Mouse (Mus musculus) erythroid progenitor cell, adult 5-6 weeks (primary cell): Measurements from ENCODE around the gene Samhd1. TPM values are rescaled to one million over a fixed set of nuclear protein-coding genes. Genes with fewer than 3 reads are reported as not detected.

Experiments used
- ATAC-seq: replicated peaks from 2 replicates; pipeline ENCODE4 v1.8.0; 2016; ENCODE audit warnings: moderate number of reproducible peaks, mild to moderate bottlenecking, moderate TSS enrichment, inconsistent platforms; ENCODE audit not compliant: poor library complexity, low FRiP score, severe bottlenecking
- total RNA-seq, 2 experiments: library from RNA; stranded (forward) in 1 of 2; stranded (reverse) in 1 of 2; fragments of 150-400 nt in 1 of 2; fragments of 186-747, 209-891 nt in 1 of 2; gene quantifications; 2 replicates each; pipeline versions ENCODE4 v1.2.3 to v1.2.4; 2015 to 2017; ENCODE audit warnings: low replicate concordance in 2 of 2

Samhd1 gene
- total RNA-seq, 2 experiments from 2014 or later: 57.0 to 112 TPM

DNA sequence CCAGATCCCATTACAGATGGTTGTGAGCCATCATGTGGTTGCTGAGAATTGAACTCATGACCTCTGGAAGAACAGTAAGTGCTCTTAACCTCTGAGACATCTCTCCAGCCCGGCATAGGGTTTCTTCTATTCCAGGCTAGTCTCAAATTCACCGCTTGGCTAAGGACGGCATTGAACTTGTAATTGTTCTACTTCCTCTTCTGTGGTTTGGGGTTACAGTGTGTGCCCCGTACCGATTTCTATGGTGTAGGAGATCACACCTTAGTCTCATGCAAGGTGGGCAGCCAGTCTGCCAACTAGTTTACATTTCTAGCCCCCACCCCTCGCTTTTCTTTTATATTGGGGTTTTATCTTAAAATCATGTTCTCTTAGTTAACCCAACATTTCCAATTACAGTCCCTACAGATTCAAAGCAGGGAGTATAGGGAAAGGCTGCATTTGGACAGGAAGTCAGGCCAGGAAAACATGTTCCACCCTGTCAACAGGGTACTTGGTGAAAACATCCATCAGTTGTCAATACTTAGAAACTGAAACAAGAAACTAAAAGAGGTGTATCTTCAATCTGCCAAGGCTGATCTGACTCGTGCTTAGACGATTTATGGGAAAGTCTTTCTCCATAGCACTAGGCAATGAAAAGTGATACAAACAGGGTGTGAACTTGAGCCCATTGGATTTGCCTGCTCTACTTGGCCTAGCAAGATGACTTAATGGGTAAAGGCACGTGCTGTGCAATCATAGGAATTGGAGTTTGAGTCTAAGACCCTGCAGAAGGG, 3.1 kb upstream of the Samhd1 start:
- no peak for ATAC-seq

- no peak for ATAC-seq
Observed at GRCm38 (mm10) chr2:157136646-157137045, 1.6 kb upstream of the Samhd1 start.

DNA sequence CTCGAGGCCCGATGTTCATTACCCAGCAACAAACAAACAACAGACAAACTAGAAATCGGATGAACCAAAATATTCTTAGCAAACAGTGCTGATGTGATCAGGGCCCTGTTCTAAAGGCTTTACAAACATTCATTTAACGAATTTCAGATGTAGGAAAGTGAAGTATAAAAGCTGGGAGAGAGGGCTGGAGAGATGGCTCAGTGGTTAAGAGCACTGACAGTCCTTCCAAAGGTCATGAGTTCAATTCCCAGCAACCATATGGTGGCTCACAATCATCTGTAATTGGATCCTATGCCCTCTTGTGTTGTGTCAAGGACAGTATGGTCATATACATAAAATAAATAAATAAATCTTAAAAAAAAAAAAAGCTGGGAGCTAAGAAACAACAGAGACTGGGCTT, 1.1 kb upstream of the Samhd1 start:
- ATAC-seq: no peak

DNA sequence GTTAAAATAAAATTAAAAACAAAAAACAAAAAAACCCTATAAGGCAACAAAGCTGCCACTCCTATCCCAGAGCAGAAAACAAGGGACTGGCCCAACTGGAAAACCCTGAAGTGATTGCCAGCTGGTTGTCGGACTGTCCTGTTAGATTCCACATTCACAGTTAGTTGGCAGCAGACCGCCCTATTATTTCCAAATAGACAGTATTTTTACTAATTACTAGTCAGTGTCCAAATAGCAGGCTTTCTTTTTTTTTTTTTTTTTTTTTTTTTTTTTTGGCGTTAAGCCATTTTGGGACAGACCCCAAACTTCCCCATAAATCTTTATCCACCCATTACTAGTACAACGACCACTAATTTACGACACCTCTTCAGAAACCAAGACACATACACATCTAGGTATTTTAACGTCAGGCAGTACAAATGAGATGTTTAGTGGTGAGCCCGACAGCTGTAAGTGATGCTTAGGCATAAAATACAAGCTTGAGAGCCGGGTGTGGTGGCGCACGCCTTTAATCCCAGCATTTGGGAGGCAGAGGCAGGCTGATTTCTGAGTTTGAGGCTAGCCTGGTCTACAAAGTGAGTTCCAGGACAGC, 560 bp upstream of the Samhd1 start:
- no peak for ATAC-seq

- peak; percentile 46 for ATAC-seq
Observed at GRCm38 (mm10) chr2:157134479-157134931, 560 bp downstream of the Samhd1 start.

DNA sequence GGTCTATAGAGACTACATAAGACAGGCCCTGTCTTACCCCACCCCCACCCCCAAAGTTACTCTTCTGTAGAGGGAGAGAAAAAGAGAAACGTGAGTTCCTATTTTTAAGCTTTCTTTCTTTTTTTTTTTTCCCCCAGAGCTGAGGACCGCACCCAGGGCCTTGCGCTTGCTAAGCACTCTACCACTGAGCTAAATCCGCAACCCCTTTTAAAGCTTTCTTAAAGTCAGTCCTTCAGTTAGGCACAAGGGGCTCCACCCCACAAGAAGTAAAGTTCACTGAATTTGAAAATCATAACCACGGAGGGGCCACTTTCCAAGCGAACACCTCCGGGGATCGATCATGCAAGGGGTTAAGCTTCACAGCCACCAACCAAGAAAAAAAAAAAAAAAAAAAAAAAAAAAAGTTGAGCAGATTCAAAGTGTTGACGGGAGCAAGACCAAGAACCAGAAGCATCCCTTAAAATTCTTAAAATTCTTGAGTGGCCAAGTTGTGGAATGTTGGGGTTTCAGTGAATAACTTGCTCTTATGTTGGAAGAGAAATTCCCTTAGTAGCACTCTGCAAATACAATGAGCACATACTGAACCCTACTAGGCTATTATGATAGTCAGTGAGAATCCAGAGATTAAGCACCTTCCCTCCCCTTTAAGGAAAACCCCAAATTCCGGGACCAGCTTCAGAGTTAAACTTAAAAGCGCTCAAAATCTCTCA, 1.1 kb downstream of the Samhd1 start:
- peak; percentile 7 for ATAC-seq

DNA sequence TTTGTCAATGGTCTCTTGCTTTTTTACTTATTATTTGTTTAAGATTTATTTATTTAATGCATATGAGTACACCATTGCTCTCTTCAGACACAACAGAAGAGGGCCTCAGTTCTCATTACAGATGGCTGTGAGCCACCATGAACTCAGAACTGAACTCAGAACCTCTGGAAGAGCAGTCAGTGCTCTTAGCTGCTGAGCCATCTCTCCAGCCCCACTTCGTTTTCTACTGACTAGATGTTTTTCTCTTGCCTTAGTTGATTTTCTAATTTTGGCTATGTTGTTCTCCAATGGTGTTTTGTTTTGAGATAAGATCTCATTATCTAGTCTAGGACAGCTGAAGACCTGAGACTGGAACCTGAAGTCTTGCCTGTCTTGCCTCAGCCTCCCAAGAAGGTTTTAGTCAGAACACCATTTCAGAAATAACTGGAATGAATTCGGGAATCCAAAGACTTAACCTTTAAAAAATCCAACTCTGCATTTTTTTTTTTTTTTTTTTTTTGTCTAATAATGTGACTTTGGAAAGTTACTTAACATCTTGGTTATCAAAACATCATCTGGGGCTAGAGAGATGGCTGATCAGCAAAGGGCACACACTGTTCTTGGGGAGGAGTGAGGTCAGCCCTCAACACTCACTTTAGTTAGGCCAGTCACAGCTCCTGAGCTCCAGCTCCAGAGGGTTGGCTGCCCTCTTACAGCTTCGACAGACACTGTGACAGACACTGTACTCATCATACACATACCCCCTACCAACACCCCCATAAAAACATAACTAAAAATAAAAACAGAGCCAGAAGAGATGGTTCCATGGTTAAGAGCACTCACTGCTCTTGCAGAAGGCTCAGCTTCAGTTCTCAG, 2.2 kb downstream of the Samhd1 start:
- ATAC-seq: no peak

DNA sequence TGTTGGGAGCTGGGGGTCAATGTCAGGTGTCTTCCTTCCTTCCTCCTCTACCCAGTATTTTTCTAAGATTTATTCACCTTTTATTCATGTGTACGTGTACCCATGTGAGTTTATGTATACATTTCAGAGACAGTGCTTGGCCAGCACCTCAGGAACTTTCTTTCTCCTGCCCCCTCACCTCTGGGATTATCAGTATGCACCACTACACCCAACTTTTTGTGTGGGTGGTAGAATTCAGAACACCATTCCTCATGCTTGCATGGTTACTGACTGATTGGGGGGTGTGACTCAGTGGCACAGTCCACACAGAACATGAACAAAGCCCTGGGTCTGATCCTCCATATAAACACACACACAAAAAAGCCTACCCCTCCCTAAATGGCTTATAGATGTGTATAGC, 3.0 kb downstream of the Samhd1 start:
- no peak for ATAC-seq

- ATAC-seq: no peak
Observed at GRCm38 (mm10) chr2:157130813-157131514, 4.1 kb downstream of the Samhd1 start.

GRCm38 (mm10) chr2:157129601-157130164, 5.4 kb downstream of the Samhd1 start:
- 0 out of 2 replicates have a peak, but pooled peaks have one; percentile 10 for ATAC-seq

- ATAC-seq: no peak
Observed at GRCm38 (mm10) chr2:157129096-157129495, 6.0 kb downstream of the Samhd1 start.

DNA sequence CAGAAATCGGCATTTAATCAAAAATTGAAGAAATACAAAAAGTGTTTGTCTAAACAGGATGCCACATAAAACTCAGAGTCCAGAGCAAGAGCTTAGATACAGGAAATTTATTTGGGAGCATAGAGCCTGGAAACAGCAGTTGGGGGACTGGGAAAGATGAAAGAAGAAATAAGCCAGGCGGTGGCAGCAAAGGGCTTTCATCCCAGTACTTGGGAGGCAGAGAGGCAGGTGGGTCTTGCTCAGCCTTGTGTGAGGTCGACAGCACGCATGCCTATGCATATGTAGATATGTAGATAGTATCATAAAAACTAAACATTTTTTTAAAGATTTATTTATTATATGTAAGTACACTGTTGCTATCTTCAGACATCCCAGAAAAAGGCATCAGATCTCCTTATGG, 7.0 kb downstream of the Samhd1 start:
- no peak for ATAC-seq

DNA sequence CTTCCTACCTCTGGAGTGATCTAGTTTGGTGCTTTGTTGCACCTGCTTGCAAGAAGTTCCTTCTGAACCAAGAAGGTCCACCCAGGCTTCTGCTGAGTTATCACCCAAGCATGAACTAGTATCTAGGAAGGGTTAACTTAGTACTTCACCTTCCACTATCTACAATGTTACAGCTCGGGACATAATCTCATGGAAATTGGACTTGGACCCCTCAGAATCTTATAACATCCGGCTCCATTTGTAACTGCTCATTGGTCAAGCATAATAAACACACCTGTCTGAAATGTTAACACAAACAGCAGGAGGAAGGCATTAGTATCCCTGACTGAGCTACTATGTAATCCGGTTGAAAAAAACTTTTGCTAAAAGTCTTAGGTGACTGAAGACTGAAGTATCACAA, 7.7 kb downstream of the Samhd1 start:
- ATAC-seq: no peak

DNA sequence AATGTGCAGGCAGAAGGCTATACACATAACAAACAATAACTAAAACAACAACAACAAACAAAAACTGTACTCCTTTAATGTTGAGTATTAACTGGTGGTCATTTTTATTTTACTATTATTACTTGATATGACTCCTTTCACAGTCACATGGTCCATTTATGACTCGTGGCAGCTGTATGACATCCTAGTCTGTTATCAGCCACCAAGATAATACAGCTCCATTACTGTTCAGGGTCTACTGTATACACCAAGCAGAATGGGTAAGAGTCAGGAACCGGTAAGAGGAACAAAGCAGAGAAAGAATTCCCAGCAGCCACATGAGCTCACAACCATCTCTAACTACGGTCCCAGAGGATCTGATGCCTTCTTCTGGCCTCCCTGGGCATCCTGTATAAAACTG, 9.8 kb downstream of the Samhd1 start:
- no peak for ATAC-seq

DNA sequence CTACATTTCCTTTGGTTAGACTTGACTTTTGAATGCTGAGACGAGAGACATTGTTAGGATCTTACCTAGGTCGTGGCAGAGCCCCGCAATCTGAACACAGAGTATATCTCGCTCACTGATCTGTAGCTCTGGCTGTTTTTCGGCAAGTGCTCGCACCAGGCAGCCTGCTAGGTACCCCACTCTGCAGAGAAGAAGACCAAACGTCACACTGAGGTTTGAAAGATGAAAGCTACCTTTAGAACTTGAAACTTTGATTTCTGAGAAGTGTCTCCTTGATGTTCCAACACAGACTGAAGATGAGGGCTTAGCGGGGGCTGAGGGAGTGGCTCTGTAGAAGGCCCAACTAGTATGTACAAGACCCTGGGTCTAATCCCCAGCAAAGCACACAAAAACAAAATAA, 13.3 kb downstream of the Samhd1 start:
- no peak for ATAC-seq

DNA sequence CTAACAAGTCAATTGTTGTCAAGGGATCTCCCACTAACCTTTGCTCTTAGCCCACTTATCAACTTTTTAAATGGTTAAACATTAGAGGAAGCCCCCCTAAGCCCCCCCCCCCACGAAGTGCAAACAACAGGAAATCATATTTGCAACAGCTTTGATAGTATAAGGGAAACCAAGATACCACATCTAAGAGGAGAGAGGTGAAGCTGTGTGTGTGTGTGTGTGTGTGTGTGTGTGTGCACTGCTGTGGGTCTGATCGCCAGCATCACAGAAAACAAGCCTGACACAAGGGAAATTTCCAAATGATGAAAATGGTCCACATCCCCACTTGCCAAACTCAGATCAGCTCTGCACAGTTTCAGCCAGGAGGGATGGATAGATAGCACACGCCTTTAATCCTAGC, 16.0 kb downstream of the Samhd1 start:
- no peak for ATAC-seq

DNA sequence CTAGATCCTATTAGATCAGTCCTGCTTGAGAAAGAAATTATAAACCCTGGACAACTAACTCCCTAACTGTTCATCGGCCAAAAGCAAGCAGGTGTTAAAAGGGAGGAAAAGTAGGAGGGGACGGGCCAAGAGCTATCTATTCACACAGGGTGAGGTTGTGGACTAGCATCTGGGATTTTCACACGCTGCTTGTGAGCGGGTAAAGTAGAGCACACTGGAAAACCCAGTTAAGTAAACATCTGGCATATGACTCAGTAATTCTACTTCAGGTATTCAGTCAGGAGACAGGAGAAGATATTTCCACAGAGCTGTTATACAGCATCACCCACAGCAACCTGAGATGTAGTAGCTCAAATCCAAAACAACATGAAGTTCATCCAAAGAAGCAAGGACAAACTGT, 16.5 kb downstream of the Samhd1 start:
- ATAC-seq: no peak

- peak; percentile 68; the same call in 1 of the 2 replicates for ATAC-seq
Observed at GRCm38 (mm10) chr2:157116964-157117363, 18.1 kb downstream of the Samhd1 start.

- no peak for ATAC-seq
Observed at GRCm38 (mm10) chr2:157108236-157108635, 26.8 kb downstream of the Samhd1 start.
